Mouse (Mus musculus): ENCODE measurements around the gene 2410015M20Rik. TPM values are rescaled to one million over a fixed set of nuclear protein-coding genes. Genes with fewer than 3 reads are reported as not detected.
A peak's percentile ranks its signal among the peaks of the same experiment; 100 is the strongest.

2410015M20Rik gene
- 65.8 and 79.7 TPM in 2 replicates for total RNA-seq (2014; rRNA removed)
- polyA plus RNA-seq (2015; fragmentation: Nextera tagmentation; extraction: Ambion mirVana), result 222 and 247 TPM in 2 replicates

- Histone ChIP-seq H3K4me3 (ENCODE audit: low read length) (peak within 1 kb of the TSS; percentile 58), H3K4me1 (ENCODE audit: insufficient read depth, low read length) (peaks cover 8% of the 10 kb centered on the region; the same call in 1 of the 2 replicates), H3K36me3 (ENCODE audit: insufficient read depth, low read length) (peaks cover 26% of the 10 kb centered on the region), H3K4me2 (ENCODE audit: low read depth, low read length) (peak within 1 kb of the TSS; percentile 74), H3K27ac (peak within 1 kb of the TSS; percentile 86), H3K9ac (replicated peaks; ENCODE audit: low read length) (peak within 1 kb of the TSS; percentile 82), H3K27me3 (ENCODE audit: insufficient read depth, low read length) (no peaks in the 10 kb centered on the region), H3K9me3 (ENCODE audit: low read length) (no peaks in the 10 kb centered on the region)
- DNase-seq (ENCODE audit: low spot score), result peak; percentile 99
- peak; percentile 80 for TF ChIP-seq CTCF (IDR thresholded peaks at IDR 0.05; ENCODE audit: low read depth)
- WGBS, result under 1% methylated on average over 44 of the region's 44 CpGs
- ATAC-seq, result peak; percentile 90
These were observed at the start of gene 2410015M20Rik for GRCm38 (mm10) chr17:56609452-56610171. TSS of gene 2410015M20Rik (minus strand) at chr17:56609771.

GRCm38 (mm10) chr17:56656171-56656570, 46.6 kb upstream of the 2410015M20Rik start:
- no peaks in the 10 kb centered on the region for H3K36me3 ChIP-seq (ENCODE audit: insufficient read depth, low read length)
- ATAC-seq, result no peak
- H3K9me3 ChIP-seq (ENCODE audit: low read length), result no peaks in the 10 kb centered on the region
- H3K27me3 ChIP-seq (ENCODE audit: insufficient read depth, low read length), result no peaks in the 10 kb centered on the region
- no peak for DNase-seq (ENCODE audit: low spot score)
- TF ChIP-seq CTCF (IDR thresholded peaks at IDR 0.05; ENCODE audit: low read depth), result no peak
- no peaks in the 10 kb centered on the region for H3K4me1 ChIP-seq (ENCODE audit: insufficient read depth, low read length)
- H3K9ac ChIP-seq (replicated peaks; ENCODE audit: low read length), result no peak overlapping the region
- H3K4me2 ChIP-seq (ENCODE audit: low read depth, low read length), result no peak overlapping the region
- H3K4me3 ChIP-seq (ENCODE audit: low read length), result no peak overlapping the region
- WGBS, result 87% methylated on average over 6 of the region's 6 CpGs
- no peak overlapping the region for H3K27ac ChIP-seq

GRCm38 (mm10) chr17:56655311-56655710, 45.7 kb upstream of the 2410015M20Rik start:
- H3K36me3 ChIP-seq (ENCODE audit: insufficient read depth, low read length), result no peaks in the 10 kb centered on the region
- no peaks in the 10 kb centered on the region for H3K4me1 ChIP-seq (ENCODE audit: insufficient read depth, low read length)
- TF ChIP-seq CTCF (IDR thresholded peaks at IDR 0.05; ENCODE audit: low read depth), result no peak
- DNase-seq (ENCODE audit: low spot score) (no peak), ATAC-seq (no peak)
- no peak overlapping the region for H3K9ac ChIP-seq (replicated peaks; ENCODE audit: low read length)
- H3K4me2 ChIP-seq (ENCODE audit: low read depth, low read length), result no peak overlapping the region
- 86% methylated on average over 3 of the region's 3 CpGs for WGBS
- no peak overlapping the region for H3K27ac ChIP-seq
- H3K27me3 ChIP-seq (ENCODE audit: insufficient read depth, low read length), result no peaks in the 10 kb centered on the region
- H3K4me3 ChIP-seq (ENCODE audit: low read length), result no peak overlapping the region
- H3K9me3 ChIP-seq (ENCODE audit: low read length), result no peaks in the 10 kb centered on the region

- Histone ChIP-seq H3K4me2 (ENCODE audit: low read depth, low read length) (no peak overlapping the region), H3K4me3 (ENCODE audit: low read length) (no peak overlapping the region), H3K4me1 (ENCODE audit: insufficient read depth, low read length) (no peaks in the 10 kb centered on the region), H3K9ac (replicated peaks; ENCODE audit: low read length) (no peak overlapping the region), H3K27me3 (ENCODE audit: insufficient read depth, low read length) (no peaks in the 10 kb centered on the region), H3K27ac (no peak overlapping the region), H3K9me3 (ENCODE audit: low read length) (no peaks in the 10 kb centered on the region), H3K36me3 (ENCODE audit: insufficient read depth, low read length) (no peaks in the 10 kb centered on the region)
- 76% methylated on average over 2 of the region's 2 CpGs for WGBS
- ATAC-seq, result no peak
- no peak for DNase-seq (ENCODE audit: low spot score)
- no peak for TF ChIP-seq CTCF (IDR thresholded peaks at IDR 0.05; ENCODE audit: low read depth)
These were observed 45.2 kb upstream of the 2410015M20Rik start for GRCm38 (mm10) chr17:56654771-56655170.

GRCm38 (mm10) chr17:56651801-56652200, 42.2 kb upstream of the 2410015M20Rik start:
- no peak for ATAC-seq
- WGBS, result 32% methylated on average over 10 of the region's 10 CpGs
- H3K27ac ChIP-seq, result no peak overlapping the region
- H3K27me3 ChIP-seq (ENCODE audit: insufficient read depth, low read length), result no peaks in the 10 kb centered on the region
- no peaks in the 10 kb centered on the region for H3K9me3 ChIP-seq (ENCODE audit: low read length)
- H3K4me3 ChIP-seq (ENCODE audit: low read length), result no peak overlapping the region
- DNase-seq (ENCODE audit: low spot score), result peak; percentile 18
- no peak for TF ChIP-seq CTCF (IDR thresholded peaks at IDR 0.05; ENCODE audit: low read depth)
- no peaks in the 10 kb centered on the region for H3K36me3 ChIP-seq (ENCODE audit: insufficient read depth, low read length)
- H3K4me2 ChIP-seq (ENCODE audit: low read depth, low read length), result no peak overlapping the region
- H3K9ac ChIP-seq (replicated peaks; ENCODE audit: low read length), result no peak overlapping the region
- H3K4me1 ChIP-seq (ENCODE audit: insufficient read depth, low read length), result no peaks in the 10 kb centered on the region

GRCm38 (mm10) chr17:56647546-56647945, 38.0 kb upstream of the 2410015M20Rik start:
- 78% methylated on average over 10 of the region's 13 CpGs for WGBS
- no peaks in the 10 kb centered on the region for H3K4me1 ChIP-seq (ENCODE audit: insufficient read depth, low read length)
- ATAC-seq, result no peak

GRCm38 (mm10) chr17:56643237-56643636, 33.7 kb upstream of the 2410015M20Rik start:
- Histone ChIP-seq H3K4me2 (ENCODE audit: low read depth, low read length) (no peak overlapping the region), H3K27me3 (ENCODE audit: insufficient read depth, low read length) (no peaks in the 10 kb centered on the region), H3K4me3 (ENCODE audit: low read length) (no peak overlapping the region), H3K27ac (no peak overlapping the region), H3K9me3 (ENCODE audit: low read length) (no peaks in the 10 kb centered on the region), H3K4me1 (ENCODE audit: insufficient read depth, low read length) (no peaks in the 10 kb centered on the region), H3K9ac (replicated peaks; ENCODE audit: low read length) (no peak overlapping the region), H3K36me3 (ENCODE audit: insufficient read depth, low read length) (no peaks in the 10 kb centered on the region)
- no peak for TF ChIP-seq CTCF (IDR thresholded peaks at IDR 0.05; ENCODE audit: low read depth)
- 84% methylated on average over 4 of the region's 4 CpGs for WGBS
- ATAC-seq, result no peak
- no peak for DNase-seq (ENCODE audit: low spot score)

More at GRCm38 (mm10) chr17:56647546-56647945, 38.0 kb upstream of the 2410015M20Rik start:
- H3K9ac ChIP-seq (replicated peaks; ENCODE audit: low read length), result no peak overlapping the region
- no peaks in the 10 kb centered on the region for H3K36me3 ChIP-seq (ENCODE audit: insufficient read depth, low read length)
- DNase-seq (ENCODE audit: low spot score), result no peak
- H3K27me3 ChIP-seq (ENCODE audit: insufficient read depth, low read length), result no peaks in the 10 kb centered on the region
- no peak overlapping the region for H3K27ac ChIP-seq
- no peak for TF ChIP-seq CTCF (IDR thresholded peaks at IDR 0.05; ENCODE audit: low read depth)
- no peaks in the 10 kb centered on the region for H3K9me3 ChIP-seq (ENCODE audit: low read length)
- H3K4me2 ChIP-seq (ENCODE audit: low read depth, low read length), result no peak overlapping the region
- H3K4me3 ChIP-seq (ENCODE audit: low read length), result no peak overlapping the region

Measured in hindbrain, postnatal 0 days (tissue).